Mouse (Mus musculus): ENCODE data around the gene Trem2.
A peak's percentile ranks its signal among the peaks of the same experiment; 100 is the strongest.
"Not testable (repeated sequence)": the region's sequence is repeated elsewhere in the genome, so short reads cannot be mapped to it uniquely, and the experiment has no call there.

Trem2 gene

DNA sequence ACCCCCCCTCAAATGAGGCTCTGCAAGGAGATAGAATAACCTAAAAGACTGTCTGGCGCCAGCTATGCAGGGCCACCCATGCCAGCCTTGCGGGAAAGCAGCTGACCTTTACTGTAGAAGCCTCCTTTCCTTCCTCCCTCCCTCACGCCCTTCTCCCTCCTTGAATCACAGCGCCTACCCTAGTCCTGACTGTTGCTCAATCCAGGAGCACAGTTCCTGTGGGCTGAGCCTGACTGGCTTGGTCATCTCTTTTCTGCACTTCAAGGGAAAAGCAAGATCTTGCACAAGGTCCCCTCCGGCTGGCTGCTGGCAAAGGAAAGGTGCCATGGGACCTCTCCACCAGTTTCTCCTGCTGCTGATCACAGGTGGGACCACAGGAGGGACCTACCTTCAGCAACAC, at the start of gene Trem2:
Trem2 (plus strand) TSS at position 171 of the 400 bp plus-strand sequence.
- DNase-seq = no peak

DNA sequence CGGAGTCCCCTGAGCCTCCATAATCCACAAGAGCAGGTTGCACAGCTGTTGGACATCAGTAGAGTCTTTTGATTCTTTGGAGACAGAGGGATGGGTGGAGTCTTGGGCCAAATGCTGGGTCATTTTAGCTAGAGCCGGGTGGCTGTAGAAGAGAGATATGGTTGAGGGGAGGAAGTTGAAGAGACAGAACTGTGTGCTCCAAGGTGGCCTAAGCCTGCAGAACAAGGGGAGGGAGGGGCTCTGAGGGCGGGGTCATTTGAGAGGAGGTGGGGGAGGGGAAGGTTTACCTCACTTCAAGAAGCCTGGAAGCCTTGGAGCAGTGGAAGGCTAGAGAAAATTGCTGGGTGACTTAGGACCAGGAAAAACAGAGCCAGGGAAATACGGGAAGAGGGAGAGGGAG, 47.0 kb upstream of the Trem2 start, which contains the start of gene Treml2:
Treml2 (plus strand) TSS at position 296 of the 400 bp plus-strand sequence.
- DNase-seq = no peak

DNA sequence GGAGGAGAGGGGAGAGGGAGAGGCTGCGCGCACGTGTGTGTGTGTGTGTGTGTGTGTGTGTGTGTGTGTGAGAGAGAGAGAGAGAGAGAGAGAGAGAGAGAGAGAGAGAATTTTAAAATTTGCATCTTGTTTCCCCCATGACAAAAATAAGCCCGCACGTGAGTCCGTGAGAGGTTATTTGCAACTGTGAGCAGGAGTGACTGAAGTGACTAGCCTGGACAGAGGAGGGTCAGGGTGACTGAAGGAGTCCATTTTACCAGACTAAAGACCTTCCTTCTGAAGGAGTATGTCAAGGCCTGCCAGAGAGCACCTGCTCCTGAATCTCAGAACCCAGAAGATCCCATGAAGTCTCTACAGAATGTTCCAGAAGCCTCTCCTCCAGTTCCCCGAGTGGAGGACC, 46.4 kb upstream of the Trem2 start:
- no peak for DNase-seq

DNA sequence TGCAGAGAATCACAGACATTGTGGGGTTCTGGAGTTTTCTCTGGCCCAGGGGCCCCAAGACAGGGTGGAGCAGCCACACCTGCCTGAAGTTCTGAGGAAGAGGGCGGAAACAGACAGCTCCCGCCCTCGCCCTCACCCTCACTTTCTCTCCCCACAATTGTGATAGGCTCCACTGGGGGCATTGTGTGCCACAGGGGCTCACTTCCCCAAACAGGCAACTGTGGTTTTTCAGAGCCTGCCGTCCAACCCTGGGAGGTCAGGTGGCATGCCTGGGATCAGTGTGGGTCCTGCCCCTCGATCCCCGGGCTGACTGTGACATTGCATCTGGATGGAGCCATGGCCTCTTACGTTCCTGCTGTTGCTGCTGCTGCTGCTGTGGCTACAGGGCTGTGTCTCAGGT, 46.0 kb upstream of the Trem2 start:
- no peak for DNase-seq

DNA sequence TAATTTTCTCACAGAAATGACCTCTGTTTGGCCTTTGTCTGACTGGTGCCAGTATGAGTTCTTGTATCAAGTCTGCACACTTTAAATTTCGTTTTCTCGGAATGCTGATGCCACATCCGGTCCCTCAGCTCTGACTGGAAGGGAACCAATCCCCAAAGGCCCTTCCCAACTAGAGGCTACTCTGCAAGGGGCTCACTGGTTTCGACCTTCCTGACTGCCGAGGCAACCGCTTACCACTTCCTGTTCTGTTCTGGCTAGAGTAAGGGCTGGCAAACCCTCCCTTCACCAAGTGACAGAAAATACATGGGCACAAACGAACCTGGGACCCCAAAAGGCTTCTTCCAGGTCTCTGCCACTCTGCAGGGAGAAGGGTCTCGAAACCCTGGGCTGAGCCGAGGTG, 45.3 kb upstream of the Trem2 start:
- no peak for DNase-seq

GRCm38 (mm10) chr17:48301792-48302191, 44.4 kb upstream of the Trem2 start:
- DNase-seq = no peak

GRCm38 (mm10) chr17:48312124-48312523, 34.1 kb upstream of the Trem2 start:
- no peak for DNase-seq

DNA sequence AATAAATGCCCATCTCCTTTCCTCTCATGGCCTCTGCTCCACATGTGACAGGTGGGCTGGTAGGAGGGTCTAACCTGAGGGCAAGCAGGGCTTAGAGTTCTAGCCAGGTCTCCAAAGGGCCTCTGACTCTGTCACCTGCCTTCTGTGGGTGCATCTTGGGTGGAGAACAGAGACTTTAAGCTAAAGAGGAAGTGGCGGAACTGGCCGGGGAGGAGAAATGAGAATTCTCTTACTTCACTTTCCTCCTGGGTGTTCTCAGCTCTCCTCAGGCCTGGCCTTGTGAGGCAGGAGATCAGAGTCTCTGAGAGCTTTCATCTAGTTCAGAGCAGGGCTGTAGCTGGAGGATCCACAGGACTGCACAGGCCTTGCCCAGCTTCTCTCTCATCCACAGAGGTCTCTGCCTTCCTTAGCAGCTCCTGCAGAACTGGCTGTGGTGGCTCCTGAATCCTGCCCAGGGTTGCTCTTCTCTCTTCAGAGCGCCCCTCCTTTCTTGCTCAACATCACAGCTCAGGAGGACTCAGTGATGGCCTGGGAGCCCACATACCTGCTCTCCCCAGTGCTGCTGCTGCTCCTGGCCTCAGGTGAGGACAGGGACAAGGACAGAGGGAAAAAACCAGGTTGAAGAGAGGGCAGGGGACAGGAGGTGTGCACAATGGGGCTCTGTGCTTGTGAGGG, 30.2 kb upstream of the Trem2 start, which contains the start of gene B430306N03Rik:
B430306N03Rik (plus strand) TSS at position 237 of the 675 bp plus-strand sequence.
- DNase-seq = not testable (repeated sequence)

DNA sequence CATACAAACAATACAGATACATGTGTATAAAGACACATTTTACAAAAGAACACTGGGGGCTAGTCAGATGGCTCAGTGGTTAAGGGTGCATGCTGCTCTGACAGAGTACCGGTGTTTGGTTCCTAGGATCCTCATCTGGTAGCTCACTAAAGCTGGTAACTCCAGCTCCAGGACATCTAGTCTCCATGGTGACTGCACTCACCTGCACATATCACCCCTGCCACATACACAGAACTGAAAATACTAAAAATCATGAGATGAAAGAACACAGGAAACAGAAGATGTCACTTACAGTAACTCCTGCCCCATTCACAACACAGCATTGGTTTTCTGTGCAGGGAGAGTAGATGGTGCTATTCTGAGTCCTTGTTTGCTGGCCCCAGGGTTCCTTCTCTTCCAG, 27.5 kb upstream of the Trem2 start:
- no peak for DNase-seq

- DNase-seq = no peak
These were observed 24.9 kb upstream of the Trem2 start for GRCm38 (mm10) chr17:48321279-48321678.

GRCm38 (mm10) chr17:48323236-48323635, 23.0 kb upstream of the Trem2 start:
- no peak for DNase-seq

- DNase-seq = no peak
These were observed 21.9 kb upstream of the Trem2 start for GRCm38 (mm10) chr17:48324258-48324657.

GRCm38 (mm10) chr17:48325093-48325492, 21.1 kb upstream of the Trem2 start:
- DNase-seq = no peak

DNA sequence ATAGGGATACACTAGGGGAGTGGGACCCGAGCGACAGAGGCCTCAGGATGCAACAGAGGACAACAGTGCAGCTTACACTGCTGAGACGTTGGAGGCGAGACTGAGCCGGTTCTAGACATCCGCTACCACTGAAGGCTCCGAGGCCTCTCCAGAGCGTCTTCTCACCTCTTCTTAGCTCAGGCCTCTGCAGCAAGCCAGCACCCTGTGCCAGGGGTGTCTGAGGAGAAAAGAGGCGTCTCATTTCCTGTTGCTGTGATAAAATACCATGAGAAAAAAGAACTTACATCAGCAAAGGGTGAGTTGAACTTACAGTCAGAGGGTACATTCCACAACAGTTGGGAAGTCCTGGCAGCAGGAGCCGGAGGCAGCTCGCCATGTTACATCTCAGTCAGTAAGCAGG, 20.6 kb upstream of the Trem2 start:
- no peak for DNase-seq

- DNase-seq = no peak
These were observed 19.5 kb upstream of the Trem2 start for GRCm38 (mm10) chr17:48326656-48327055.

GRCm38 (mm10) chr17:48332524-48332923, 13.7 kb upstream of the Trem2 start:
- DNase-seq = no peak

- DNase-seq = no peak
These were observed 12.0 kb upstream of the Trem2 start for GRCm38 (mm10) chr17:48334186-48334585.

- peak; percentile 71 to 85 for DNase-seq
These were observed 9.3 kb upstream of the Trem2 start for GRCm38 (mm10) chr17:48336857-48337256.

DNA sequence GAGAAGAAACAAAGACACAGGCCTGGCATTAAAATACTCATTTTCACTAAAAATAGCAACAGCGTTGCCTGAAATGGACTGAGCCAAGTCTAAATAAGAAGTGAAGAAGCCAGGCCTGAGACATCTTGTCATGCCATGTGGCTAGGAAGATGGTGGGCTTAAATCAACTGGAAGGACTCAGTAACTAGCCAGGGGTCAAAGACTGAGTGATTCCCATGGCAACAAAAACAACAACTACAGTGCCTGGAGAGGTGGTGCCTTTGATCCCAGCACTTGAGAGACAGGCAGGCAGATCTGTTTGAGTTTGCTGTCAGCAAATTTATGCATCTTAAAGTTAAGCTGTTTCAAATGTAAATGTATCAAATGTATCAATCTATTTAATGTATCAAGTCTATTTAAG, 5.9 kb upstream of the Trem2 start:
- DNase-seq = no peak

DNA sequence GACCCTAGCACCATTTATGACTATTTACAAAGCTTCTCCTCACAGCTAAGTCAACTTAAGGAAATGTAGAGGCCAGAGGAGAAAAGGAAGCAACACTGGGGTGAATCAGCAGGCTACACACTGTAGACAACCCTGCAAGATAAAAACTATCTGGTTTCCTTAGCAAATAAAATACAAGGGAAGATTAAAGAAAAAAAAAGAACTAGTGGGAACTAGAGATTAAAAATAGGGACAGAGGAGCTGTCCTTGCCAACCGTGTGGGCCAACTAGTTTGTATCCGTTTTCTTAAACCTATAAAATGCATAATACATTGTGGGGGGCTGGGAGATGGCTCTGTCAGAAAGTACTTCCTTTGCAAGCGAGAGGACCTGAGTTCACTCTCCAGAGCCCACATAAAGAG, 4.3 kb upstream of the Trem2 start:
- no peak for DNase-seq

GRCm38 (mm10) chr17:48343065-48343464, 3.1 kb upstream of the Trem2 start:
- DNase-seq = no peak

GRCm38 (mm10) chr17:48345824-48346223, 377 bp upstream of the Trem2 start:
- DNase-seq = no peak

- DNase-seq = no peak
These were observed 633 bp downstream of the Trem2 start for GRCm38 (mm10) chr17:48346834-48347233.

DNA sequence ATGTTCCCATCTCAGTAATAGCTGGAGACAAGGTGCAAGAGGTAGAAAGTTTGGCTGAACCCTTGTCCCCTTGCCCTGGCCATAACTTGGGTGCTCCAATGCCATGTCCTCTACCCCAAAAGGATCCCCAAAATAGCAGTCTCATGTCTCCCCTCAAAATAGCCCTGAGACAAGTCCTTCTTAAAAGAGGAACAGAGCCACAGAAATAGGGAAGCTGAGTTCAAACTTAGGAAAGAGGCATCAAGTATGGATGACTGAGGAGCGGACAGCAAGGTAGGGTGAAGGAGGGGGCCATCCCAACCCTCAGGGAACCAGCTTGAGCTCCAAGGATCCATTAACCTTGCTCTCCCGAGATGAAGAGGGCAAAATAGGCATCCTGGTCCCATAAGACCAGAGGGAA, 1.1 kb downstream of the Trem2 start:
- DNase-seq = no peak

DNA sequence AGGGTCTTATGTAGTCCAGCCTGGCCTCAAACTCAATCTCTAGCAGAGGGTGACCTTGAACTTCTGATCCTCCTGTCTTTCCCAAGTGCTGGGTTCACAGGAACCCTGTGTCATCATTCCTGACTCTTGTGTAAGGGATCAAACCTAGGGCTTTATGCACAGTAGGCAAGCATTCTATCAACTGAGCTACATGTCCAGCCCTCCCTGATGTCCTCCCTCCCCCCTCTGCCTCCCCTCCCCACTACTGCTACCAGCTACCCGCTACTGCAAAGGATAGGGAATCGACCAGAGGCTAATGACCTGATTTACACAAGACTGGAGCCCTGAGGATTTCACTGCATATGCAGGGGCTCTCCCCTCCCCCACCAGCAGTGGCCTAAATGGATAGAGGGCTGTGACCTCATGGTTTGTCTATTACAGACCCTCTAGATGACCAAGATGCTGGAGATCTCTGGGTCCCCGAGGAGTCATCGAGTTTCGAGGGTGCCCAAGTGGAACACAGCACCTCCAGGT, 4.5 kb downstream of the Trem2 start:
- no peak for DNase-seq

Measured in cerebellum, postnatal 25 days (tissue).